Mouse (Mus musculus) adrenal gland, adult 8-10 months (tissue): Measurements from ENCODE around the gene Rasal1. TPM values are rescaled to one million over a fixed set of nuclear protein-coding genes. Genes with fewer than 3 reads are reported as not detected.

ENCODE experiments used
- total RNA-seq, 4 experiments: library from RNA; stranded (reverse); gene quantifications; 2 replicates each; pipeline ENCODE4 v1.2.4; 2022

Rasal1 gene
- total RNA-seq, 4 experiments from 2014 or later: 7.0 to 15.2 (median 12.2) TPM

Other genes with a start within 250 kb of the Rasal1 start
- gene Lhx5, start 217.1 kb upstream of the Rasal1 start, total RNA-seq: not detected
- gene Sdsl, start 176.0 kb upstream of the Rasal1 start, total RNA-seq: 100 to 1,000 TPM in 3 of 4 experiments, 10 to 100 TPM in 1; 96.5 to 107 (median 105) TPM
- gene Sds, start 172.3 kb upstream of the Rasal1 start, total RNA-seq: under 1 TPM in 1 of 4 experiments, not detected in 3; 0.35 TPM
- 100 to 1,000 TPM in 2 of 4 experiments, 10 to 100 TPM in 2; 97.4 to 106 (median 100) TPM for gene Plbd2, start 145.2 kb upstream of the Rasal1 start, total RNA-seq
- 10 to 100 TPM; 29.5 to 36.7 (median 34.1) TPM for gene Slc8b1, start 137.6 kb upstream of the Rasal1 start, total RNA-seq
- gene Tpcn1, start 60.1 kb upstream of the Rasal1 start, total RNA-seq: 10 to 100 TPM; 33.9 to 44.5 (median 40.0) TPM
- gene Iqcd, start 59.8 kb upstream of the Rasal1 start, total RNA-seq: 1 to 10 TPM in 2 of 4 experiments, under 1 TPM in 2; 0.42 to 1.8 (median 1.1) TPM
- 10 to 100 TPM; 17.0 to 30.2 (median 22.3) TPM for gene Rita1, start 36.2 kb upstream of the Rasal1 start, total RNA-seq
- gene Ddx54, start 36.1 kb upstream of the Rasal1 start, total RNA-seq: 10 to 100 TPM; 44.1 to 57.3 (median 56.5) TPM
- gene Cfap73, start 14.6 kb upstream of the Rasal1 start, total RNA-seq: under 1 TPM in 3 of 4 experiments, not detected in 1; 0.32 to 0.63 (median 0.46) TPM
- gene Dtx1, start 63.1 kb downstream of the Rasal1 start, total RNA-seq: 10 to 100 TPM; 16.6 to 17.8 (median 17.3) TPM
- under 1 TPM; 0.63 to 0.89 (median 0.66) TPM for gene Oas2, start 101.0 kb downstream of the Rasal1 start, total RNA-seq
- gene Oas3, start 128.8 kb downstream of the Rasal1 start, total RNA-seq: under 1 TPM; 0.30 to 0.44 (median 0.39) TPM
- not detected for gene Oas1e, start 146.7 kb downstream of the Rasal1 start, total RNA-seq
- 1 to 10 TPM in 3 of 4 experiments, under 1 TPM in 1; 0.61 to 2.2 (median 1.7) TPM for gene Oas1c, start 163.7 kb downstream of the Rasal1 start, total RNA-seq
- gene Oas1f, start 198.6 kb downstream of the Rasal1 start, total RNA-seq: not detected
- gene Oas1h, start 212.6 kb downstream of the Rasal1 start, total RNA-seq: not detected
- gene Oas1g, start 238.8 kb downstream of the Rasal1 start, total RNA-seq: 1 to 10 TPM in 3 of 4 experiments, under 1 TPM in 1; 0.38 to 1.3 (median 1.1) TPM